Mouse (Mus musculus) spleen, adult 2 months (tissue): ENCODE measurements at regions not wholly inside any gene's neighbourhood (a gene's known extent, or its start where the extent isn't known, plus 50 kb on each side); places are given as distances from the start of the nearest gene placed in this dataset.

Experiments used
- CTCF ChIP-seq: fragments of 200-500 bp; IDR thresholded peaks from 2 replicates; pipeline ENCODE4 v1.5.1; 2011; ENCODE audit warnings: mild to moderate bottlenecking, inconsistent platforms; ENCODE audit not compliant: insufficient read depth, insufficient read length, insufficient replicate concordance; ENCODE audit errors: extremely low read depth
- POLR2A ChIP-seq: fragments of 200-500 bp; IDR thresholded peaks from 2 replicates; pipeline ENCODE4 v1.6.1; 2011; ENCODE audit warnings: low read depth, low read length, inconsistent platforms

- TF ChIP-seq CTCF (no peak), POLR2A (no peak)
Measured at GRCm38 (mm10) chr15:67890612-67891304, 1390.0 kb upstream of the Lrrc6 start.
